Mouse (Mus musculus) hindbrain, embryonic 14.5 days (tissue): ENCODE results near the gene Rasgrp4. TPM values are rescaled to one million over a fixed set of nuclear protein-coding genes. Genes with fewer than 3 reads are reported as not detected.
A peak's percentile ranks its signal among the peaks of the same experiment; 100 is the strongest.

ENCODE experiments used
- ATAC-seq: fragments of 200-750 bp; cut with Nextera tagmentation; 2 replicates; pipeline ENCODE4 v1.8.0; 2017; ENCODE audit warnings: moderate number of reproducible peaks, mild to moderate bottlenecking, moderate TSS enrichment, moderate library complexity; ENCODE audit not compliant: low FRiP score
- DNase-seq: peaks from one replicate; pipeline ENCODE4 v3.0.0-alpha.2; 2015; ENCODE audit warnings: low spot score
- H3K27ac ChIP-seq: fragments of 300-500 bp; sonication (generic); 2 replicates; pipeline ENCODE4 v1.5.1; 2014; ENCODE audit warnings: mild to moderate bottlenecking, moderate library complexity
- H3K27me3 ChIP-seq: fragments of 300-500 bp; sonication (generic); 2 replicates; pipeline ENCODE4 v1.6.1; 2014; ENCODE audit warnings: mild to moderate bottlenecking, low read length, mixed read lengths; ENCODE audit not compliant: control insufficient read depth, insufficient read depth
- H3K36me3 ChIP-seq: fragments of 300-500 bp; sonication (generic); replicated peaks from 2 replicates; pipeline ENCODE4 v1.6.1; 2014; ENCODE audit not compliant: control insufficient read depth, insufficient read depth
- H3K4me1 ChIP-seq: fragments of 300-500 bp; sonication (generic); replicated peaks from 2 replicates; pipeline ENCODE4 v1.6.1; 2014; ENCODE audit warnings: antibody characterized with exemption, low read length, mixed read lengths; ENCODE audit not compliant: control insufficient read depth, insufficient read depth
- H3K4me2 ChIP-seq: fragments of 300-500 bp; sonication (generic); replicated peaks from 2 replicates; pipeline ENCODE4 v1.6.1; 2014; ENCODE audit warnings: mild to moderate bottlenecking, moderate library complexity
- H3K4me3 ChIP-seq: fragments of 300-500 bp; sonication (generic); replicated peaks from 2 replicates; pipeline ENCODE4 v1.5.1; 2014; ENCODE audit warnings: mild to moderate bottlenecking, low read length
- H3K9ac ChIP-seq: fragments of 300-500 bp; sonication (generic); 2 replicates; pipeline ENCODE4 v1.6.1; 2014
- H3K9me3 ChIP-seq: fragments of 300-500 bp; sonication (generic); 2 replicates; pipeline ENCODE4 v1.6.1; 2016; ENCODE audit warnings: low read length; ENCODE audit not compliant: control insufficient read depth
- WGBS: fragments of 180-500 bp; shearing (Covaris S2); extraction: QIAGEN DNeasy Blood & Tissue Kit; methylation state at CpG from one replicate; pipeline ENCODE4 v1.1.7; 2014; 5-methylcytosine and 5-hydroxymethylcytosine counted together
- polyA plus RNA-seq: library from polyadenylated mRNA; unstranded; fragments of >200 nt; fragmentation: Nextera tagmentation; extraction: Ambion mirVana; gene quantifications from 2 replicates; pipeline ENCODE4 v1.2.1, GENCODE M21; 2014

Gene Rasgrp4
- 0.91 and 1.1 TPM in 2 replicates for polyA plus RNA-seq

DNA sequence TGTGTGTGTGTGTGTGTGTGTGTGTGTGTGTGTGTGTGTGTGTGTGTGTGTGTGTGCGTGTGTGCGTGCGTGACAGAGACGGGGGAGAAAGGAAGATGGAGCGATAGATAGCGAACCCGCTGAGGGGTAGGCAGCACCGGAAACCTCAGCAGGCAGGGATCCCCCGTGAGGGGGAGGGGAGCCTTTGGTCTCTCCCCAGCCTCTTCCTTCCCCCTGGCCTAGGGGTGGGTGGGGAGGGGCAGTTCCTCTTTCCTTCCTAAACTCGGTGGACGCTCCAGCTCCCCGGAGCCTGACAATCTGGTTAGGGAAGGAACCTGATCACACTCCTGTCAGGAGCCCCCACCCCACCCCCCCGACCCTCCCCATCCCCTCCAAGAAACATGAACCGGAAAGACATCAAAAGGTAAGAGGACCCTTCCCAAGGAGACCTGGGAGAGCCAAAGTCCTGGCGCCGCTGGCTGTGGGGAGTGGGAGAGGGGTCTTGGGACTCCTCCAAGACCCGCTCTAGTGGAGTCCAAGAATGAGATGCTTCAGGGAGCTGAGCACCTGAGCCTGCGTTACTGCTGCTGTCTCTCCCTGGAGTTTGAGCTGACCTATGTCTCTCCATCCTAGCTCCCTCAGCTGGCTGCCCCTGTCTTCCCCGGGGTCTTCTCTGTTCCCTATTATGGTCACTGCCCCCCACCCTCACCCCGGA, at the start of gene Rasgrp4:
Rasgrp4 (plus strand) TSS at position 159 of the 694 bp plus-strand sequence.
- ATAC-seq (no peak), DNase-seq (no peak)
- Histone ChIP-seq H3K27ac (no peak within 1 kb of the TSS), H3K9me3 (no peaks in the 10 kb centered on the region), H3K27me3 (peaks cover 20% of the 10 kb centered on the region), H3K4me1 (no peaks in the 10 kb centered on the region; the same call in 1 of the 2 replicates), H3K9ac (peak within 1 kb of the TSS; percentile 28; the same call in 1 of the 2 replicates), H3K36me3 (no peaks in the 10 kb centered on the region), H3K4me3 (peak within 1 kb of the TSS; percentile 19), H3K4me2 (peak within 1 kb of the TSS; percentile 46)
- WGBS, result 1% methylated on average over 13 of the region's 20 CpGs

GRCm38 (mm10) chr7:29085981-29086380, 48.7 kb upstream of the Rasgrp4 start:
- 94% methylated on average over 30 of the region's 30 CpGs for WGBS
- Histone ChIP-seq H3K4me1 (no peaks in the 10 kb centered on the region), H3K27me3 (no peaks in the 10 kb centered on the region), H3K4me3 (no peak overlapping the region), H3K4me2 (no peak overlapping the region), H3K27ac (no peak overlapping the region), H3K9me3 (no peaks in the 10 kb centered on the region), H3K36me3 (no peaks in the 10 kb centered on the region), H3K9ac (no peak overlapping the region)
- no peak for ATAC-seq
- DNase-seq, result no peak

GRCm38 (mm10) chr7:29086902-29087301, 47.7 kb upstream of the Rasgrp4 start:
- no peak overlapping the region for H3K4me2 ChIP-seq
- H3K9ac ChIP-seq, result no peak overlapping the region
- H3K4me1 ChIP-seq, result no peaks in the 10 kb centered on the region
- no peaks in the 10 kb centered on the region for H3K9me3 ChIP-seq
- no peak overlapping the region for H3K4me3 ChIP-seq
- no peaks in the 10 kb centered on the region for H3K27me3 ChIP-seq
- no peak overlapping the region for H3K27ac ChIP-seq
- DNase-seq (no peak), ATAC-seq (no peak)
- no peaks in the 10 kb centered on the region for H3K36me3 ChIP-seq
- 93% methylated on average over 10 of the region's 10 CpGs for WGBS

GRCm38 (mm10) chr7:29088817-29089216, 45.8 kb upstream of the Rasgrp4 start:
- Histone ChIP-seq H3K27ac (no peak overlapping the region), H3K27me3 (no peaks in the 10 kb centered on the region), H3K4me1 (no peaks in the 10 kb centered on the region), H3K9me3 (no peaks in the 10 kb centered on the region), H3K4me3 (no peak overlapping the region), H3K36me3 (no peaks in the 10 kb centered on the region), H3K4me2 (no peak overlapping the region), H3K9ac (no peak overlapping the region)
- 75% methylated on average over 6 of the region's 6 CpGs for WGBS
- ATAC-seq (no peak), DNase-seq (no peak)

GRCm38 (mm10) chr7:29097131-29097530, 37.5 kb upstream of the Rasgrp4 start:
- Histone ChIP-seq H3K4me2 (no peak overlapping the region), H3K9ac (no peak overlapping the region), H3K9me3 (no peaks in the 10 kb centered on the region), H3K4me3 (no peak overlapping the region), H3K36me3 (no peaks in the 10 kb centered on the region), H3K4me1 (no peaks in the 10 kb centered on the region), H3K27me3 (no peaks in the 10 kb centered on the region), H3K27ac (no peak overlapping the region)
- ATAC-seq, result no peak
- 86% methylated on average over 16 of the region's 16 CpGs for WGBS
- DNase-seq, result no peak

- Histone ChIP-seq H3K27ac (no peak overlapping the region), H3K4me2 (no peak overlapping the region), H3K9me3 (no peaks in the 10 kb centered on the region), H3K36me3 (no peaks in the 10 kb centered on the region), H3K9ac (no peak overlapping the region), H3K27me3 (no peaks in the 10 kb centered on the region), H3K4me3 (no peak overlapping the region), H3K4me1 (no peaks in the 10 kb centered on the region)
- DNase-seq (no peak), ATAC-seq (no peak)
- 95% methylated on average over 12 of the region's 12 CpGs for WGBS
These were observed 33.2 kb upstream of the Rasgrp4 start for GRCm38 (mm10) chr7:29101286-29102017.

GRCm38 (mm10) chr7:29108992-29109955, 25.4 kb upstream of the Rasgrp4 start:
- peak overlapping the region; percentile 42; the same call in 1 of the 2 replicates for H3K9ac ChIP-seq
- DNase-seq (no peak), ATAC-seq (no peak; the same call in 1 of the 2 replicates)
- H3K4me3 ChIP-seq, result no peak overlapping the region
- H3K27ac ChIP-seq, result no peak overlapping the region
- 27% methylated on average over 38 of the region's 38 CpGs for WGBS
- H3K36me3 ChIP-seq, result no peaks in the 10 kb centered on the region
- no peaks in the 10 kb centered on the region for H3K27me3 ChIP-seq
- no peaks in the 10 kb centered on the region for H3K4me1 ChIP-seq
- H3K4me2 ChIP-seq, result peak overlapping the region; percentile 46
- no peaks in the 10 kb centered on the region for H3K9me3 ChIP-seq

- no peaks in the 10 kb centered on the region for H3K4me1 ChIP-seq
- H3K4me3 ChIP-seq, result no peak overlapping the region
- H3K27ac ChIP-seq, result no peak overlapping the region
- no peaks in the 10 kb centered on the region for H3K9me3 ChIP-seq
- H3K36me3 ChIP-seq, result no peaks in the 10 kb centered on the region
- no peak overlapping the region for H3K4me2 ChIP-seq
- ATAC-seq (no peak), DNase-seq (no peak)
- H3K9ac ChIP-seq, result no peak overlapping the region
- H3K27me3 ChIP-seq, result no peaks in the 10 kb centered on the region
- 12% methylated on average over 18 of the region's 18 CpGs for WGBS
These were observed 16.4 kb upstream of the Rasgrp4 start for GRCm38 (mm10) chr7:29118142-29118851.
